Mouse (Mus musculus) heart, postnatal 10 days (tissue): ENCODE measurements at regions not wholly inside any gene's neighbourhood (a gene's known extent, or its start where the extent isn't known, plus 50 kb on each side); places are given as distances from the start of the nearest gene placed in this dataset.

Experiments used
- DNase-seq, 2 experiments: peaks; one replicate each; pipeline ENCODE4 v3.0.0; 2021
- intact Hi-C: fragments of 180-260 bp; cut with DNase I; formaldehyde crosslinking; loops from one replicate; pipeline ENCODE4 v1.15.1; 2025

DNA sequence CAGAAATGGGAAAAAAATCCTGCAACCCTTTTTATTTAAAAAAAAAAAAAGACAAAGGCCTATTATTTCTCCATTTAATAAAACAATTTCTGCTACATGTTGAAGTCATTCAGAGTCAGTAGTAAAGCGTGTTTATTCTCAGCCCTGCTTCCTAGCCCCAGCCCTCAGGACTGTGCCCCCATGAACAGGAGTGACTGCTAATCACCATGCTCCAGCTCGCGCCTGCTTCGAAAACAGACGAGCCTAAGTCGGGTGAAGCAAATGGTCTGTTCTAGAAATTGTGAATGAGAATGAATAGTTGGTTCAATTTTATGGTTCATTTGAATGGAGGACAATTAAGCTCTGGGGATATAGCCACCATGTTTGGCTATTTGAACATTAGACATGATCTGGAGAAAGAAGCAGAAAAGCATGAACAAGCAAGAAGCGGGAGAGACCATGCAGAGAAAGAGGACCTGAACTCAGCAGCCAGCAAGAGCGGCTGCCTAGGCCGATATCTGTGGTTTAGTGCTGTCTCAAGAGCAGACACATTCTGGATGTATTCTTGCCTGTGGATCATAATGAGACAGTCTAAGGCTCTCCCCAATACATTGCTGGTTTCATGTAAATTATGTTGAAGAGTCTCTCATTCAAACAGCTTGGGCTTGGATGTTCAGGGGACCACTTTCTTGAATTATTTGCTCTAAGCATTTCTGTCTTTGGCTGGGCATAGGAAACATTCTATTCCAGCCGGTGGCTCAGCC, 146.1 kb upstream of the Kif2a start:
- no peak for DNase-seq
- intact Hi-C loops = no loop called here

DNA sequence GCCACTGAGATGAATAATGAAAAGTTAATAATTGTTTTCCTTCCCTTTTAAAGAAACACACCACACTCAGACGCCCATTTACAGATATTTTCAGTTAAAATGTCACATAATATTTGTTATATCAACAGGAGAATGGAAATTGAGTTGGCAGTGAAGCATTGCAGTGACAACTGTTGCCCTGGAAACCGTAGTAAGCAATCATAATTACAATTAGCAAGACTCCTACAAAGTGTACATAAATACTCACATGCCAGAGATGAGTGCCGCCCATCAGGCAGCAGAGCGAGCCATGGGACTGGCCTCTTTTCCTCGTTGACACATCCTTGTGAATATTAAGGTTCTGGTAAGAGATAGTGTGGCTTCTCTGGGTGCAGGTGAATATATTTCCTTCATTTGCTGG, 129.6 kb upstream of the Kif2a start:
- DNase-seq = no peak
- intact Hi-C loops = no loop called here

DNA sequence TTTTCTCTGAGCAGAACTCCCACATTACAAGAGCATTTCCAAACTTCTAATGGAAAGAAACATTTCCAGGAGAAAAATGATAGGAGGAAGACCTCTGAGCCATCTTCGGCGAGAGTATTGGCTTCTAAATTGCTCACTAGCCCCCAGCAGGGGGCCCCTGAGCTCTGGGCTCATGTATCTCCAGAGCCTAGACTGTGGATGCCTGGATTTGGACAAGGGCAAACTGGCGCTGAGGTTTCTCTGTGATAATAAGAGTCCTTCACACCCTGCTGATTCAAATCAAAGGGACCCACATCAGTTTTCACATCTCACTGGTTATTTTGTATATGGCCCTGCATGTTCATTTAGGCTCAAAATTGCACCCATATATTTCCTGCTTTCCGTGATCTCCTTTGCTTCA, 119.3 kb upstream of the Kif2a start:
- DNase-seq = no peak
- intact Hi-C loops = no loop called here

DNA sequence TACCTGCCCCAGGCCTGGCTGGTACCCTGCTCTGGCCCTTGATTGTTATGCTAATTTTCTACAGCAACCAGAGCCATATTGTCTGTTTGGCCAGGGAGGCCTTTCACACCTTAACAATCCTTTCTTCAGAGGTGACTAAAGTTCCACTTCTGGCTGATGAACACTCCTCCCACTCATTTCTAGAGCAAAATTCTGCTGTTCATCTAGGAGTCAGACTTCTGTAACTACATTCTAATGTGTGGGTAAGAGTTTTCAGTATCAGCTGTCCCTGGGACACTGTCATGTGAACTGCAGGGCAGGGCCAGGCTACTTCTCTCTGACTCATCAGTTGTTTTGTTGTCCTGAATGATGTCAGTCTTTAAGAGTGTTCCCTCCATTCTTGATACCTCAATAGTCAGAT, 112.2 kb upstream of the Kif2a start:
- DNase-seq = no peak
- intact Hi-C loops = no loop called here

DNA sequence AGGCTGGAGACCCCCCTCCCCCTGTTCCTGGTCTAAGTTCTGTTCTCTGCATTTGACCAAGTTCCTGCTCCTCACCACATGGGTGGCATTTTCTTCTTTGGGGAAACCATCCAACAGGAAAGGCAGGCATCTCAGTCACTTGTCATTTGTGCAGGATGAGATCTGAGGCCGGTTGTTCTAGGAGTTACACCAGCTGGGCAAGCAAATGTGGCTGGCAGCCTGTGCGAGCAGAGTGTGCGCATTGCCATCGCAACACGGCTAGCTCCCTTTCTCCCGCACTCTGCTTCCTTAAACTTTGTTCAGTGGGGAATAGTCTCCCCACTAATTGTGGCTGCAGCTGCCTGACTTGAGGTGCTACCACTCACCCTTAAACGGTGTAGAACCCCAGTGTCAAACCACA, 104.7 kb upstream of the Kif2a start:
- intact Hi-C loops = no loop called here
- no peak for DNase-seq

DNA sequence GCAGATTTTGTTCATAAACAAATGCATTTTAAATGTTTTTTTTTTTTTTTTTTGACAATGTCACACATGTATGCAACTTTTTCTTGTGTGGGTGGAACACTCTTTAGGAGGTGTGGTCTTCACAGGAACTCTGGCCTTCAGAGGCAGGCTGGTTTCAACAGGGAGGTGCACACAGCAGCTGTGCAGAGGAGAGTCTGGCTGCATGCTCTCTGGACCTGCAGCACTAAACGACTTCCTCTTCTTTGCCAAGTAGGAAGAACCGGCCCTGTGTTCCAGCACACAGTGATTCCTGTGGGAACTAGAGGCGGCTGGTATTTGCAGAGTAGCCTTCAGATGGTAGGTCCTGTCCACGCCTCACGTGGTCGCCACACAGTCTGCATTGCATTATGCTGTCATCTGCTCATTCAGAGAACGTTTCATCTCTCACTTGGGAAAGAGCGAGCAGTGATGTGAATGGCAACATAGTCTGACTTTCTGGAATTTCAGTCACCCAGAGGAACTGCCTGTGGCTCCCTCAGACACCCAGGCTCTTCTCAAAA, 102.3 kb upstream of the Kif2a start:
- no peak for DNase-seq
- intact Hi-C loops = no loop called here

DNA sequence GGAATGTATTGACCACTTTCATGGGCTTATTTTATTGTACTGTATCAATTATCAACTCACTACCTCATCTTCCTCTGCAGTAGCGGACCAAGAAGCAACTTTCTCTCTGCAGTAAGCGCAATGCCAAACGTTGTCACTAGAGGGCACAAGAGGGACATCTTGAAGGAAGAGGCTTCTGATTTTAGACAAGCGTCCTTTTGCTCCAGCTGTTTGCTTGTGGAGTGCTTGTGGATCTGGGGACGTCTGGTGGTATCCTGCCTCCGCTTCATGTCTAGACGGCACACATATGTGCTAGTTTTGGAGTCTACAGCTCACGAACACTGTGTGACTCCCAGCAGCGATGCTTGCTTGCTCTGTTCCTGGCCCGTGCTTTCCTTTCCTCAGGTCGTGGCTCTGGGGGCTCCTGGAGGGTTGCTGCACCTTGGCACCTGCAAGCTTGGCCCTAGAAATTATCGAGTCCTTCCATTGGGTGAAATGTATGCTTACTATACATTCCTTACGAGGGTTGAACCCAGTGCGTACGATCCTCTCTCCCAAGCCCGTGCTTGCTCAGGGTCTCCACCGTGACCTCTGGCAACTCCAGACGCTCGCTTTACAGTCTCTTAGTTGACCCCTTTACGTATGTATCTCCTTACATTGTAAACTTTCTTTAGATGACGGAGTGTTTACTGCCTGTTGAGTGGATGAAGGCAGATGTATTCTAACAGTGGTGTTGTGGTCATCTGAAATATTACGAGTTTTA, 92.2 kb upstream of the Kif2a start:
- intact Hi-C loops = no loop called here
- DNase-seq = peak; percentile 85 to 92

DNA sequence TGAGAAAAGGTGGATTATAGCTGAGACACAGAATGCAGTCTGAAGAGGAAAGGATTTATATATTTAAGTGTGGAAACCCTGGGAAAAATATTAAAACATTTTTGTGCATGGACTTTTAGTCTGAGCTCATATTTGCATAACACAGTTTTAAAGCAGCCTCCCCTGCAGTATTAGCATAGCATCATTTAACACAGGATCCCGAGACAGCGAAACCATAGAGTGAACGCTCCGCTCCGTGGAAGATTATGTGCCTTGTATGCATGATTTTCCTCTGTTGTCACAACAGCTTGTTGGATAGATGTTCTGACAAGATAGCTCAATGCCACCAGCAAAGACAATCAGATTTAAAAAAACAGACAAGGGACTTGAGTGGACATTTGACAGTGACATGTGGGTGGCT, 86.1 kb upstream of the Kif2a start:
- no peak for DNase-seq
- intact Hi-C loops = loop anchor here (10.0 kb wide), 1 partner anchor 163 kb away; the partner anchor contains the start of gene Dimt1

DNA sequence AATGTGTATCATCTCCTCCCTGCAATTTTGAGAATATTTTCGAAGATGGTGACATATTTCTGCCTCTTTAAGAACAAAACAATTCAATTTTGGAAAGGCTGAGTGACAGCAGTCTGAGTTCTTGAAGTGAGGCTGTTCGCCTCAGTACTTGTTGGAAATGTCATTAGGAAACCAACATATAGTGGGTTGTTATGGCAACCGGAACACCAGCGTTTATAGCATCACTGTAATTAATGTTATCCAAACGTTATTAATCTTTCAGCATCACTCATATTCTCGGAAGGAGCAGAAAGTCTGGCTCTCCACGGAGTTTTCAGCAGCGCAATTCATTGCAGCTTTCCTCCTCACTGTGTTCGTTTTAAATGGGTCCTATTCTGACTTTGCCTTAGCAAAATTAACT, 85.6 kb upstream of the Kif2a start:
- DNase-seq = no peak
- intact Hi-C loops = loop anchor here (10.0 kb wide), 1 partner anchor 163 kb away; the partner anchor contains the start of gene Dimt1

DNA sequence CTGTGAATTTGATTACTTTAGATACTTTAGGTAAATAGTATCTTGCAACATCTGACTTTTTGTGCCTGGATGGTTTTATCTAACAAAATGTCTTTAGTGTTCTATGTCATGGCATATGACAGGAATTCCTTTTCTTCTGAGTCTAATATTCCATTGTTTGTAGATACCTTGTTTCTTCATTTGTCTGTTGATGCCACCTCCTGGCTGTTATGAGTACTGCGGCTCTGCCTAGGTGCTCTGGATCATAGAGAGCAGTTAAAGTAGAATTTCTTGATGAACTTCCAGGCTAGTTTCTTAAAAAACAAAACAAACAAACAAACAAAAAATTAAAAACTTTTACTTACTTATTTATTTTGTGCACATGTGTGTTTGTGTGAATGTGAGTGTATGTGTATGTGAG, 83.6 kb upstream of the Kif2a start:
- intact Hi-C loops = loop anchor here (10.0 kb wide), 1 partner anchor 161 kb away; the partner anchor contains the start of gene Dimt1
- DNase-seq = peak in 1 of 2 experiments; percentile 67

DNA sequence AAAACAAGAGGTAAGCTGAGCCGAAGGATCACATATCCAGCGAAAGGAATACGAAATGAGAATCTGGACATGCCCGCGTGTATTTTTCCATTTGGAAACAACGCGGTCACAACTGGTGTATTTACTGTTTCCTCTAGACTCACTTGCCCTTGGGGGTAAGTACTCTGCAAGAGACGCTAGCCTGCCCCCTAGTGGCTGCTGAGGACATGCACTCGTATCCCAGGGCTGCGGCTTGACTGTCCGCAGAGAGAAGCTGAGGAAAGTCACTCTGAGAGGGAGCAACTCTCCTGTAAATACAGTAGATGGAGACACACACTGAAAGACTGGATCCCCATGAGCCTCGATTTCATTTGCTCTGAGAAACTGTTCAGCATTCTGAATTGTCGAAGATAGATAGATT, 79.7 kb upstream of the Kif2a start:
- intact Hi-C loops = loop anchor here (2.0 to 10.0 kb wide), 5 partner anchors 79 to 1659 kb away; partner anchors contain the start of genes Dimt1, Htr1a and Kif2a

DNA sequence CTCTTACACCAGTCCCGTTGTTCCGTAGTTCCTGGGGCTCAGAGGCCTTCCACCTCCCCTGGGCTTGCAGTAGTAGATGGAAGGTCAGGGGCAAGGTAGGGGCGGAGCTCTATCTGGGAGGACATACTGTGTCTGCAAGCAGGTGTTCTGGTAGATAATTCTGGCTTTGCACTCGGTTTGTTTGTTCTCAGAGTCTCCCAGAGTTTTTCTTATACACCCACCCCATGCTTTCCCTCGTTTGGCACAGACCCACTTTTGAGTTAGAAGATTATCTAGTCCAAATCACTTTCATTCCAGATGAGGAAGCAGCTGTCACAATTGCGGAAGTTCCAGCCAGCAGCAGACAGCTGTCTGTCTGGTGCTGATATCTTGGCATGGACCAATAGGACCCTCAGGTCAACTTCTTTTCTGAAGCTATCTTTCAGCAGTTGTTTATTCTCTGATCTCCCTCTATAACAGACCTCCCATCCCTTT, 79.0 kb upstream of the Kif2a start:
- intact Hi-C loops = loop anchor here (2.0 to 10.0 kb wide), 5 partner anchors 78 to 1659 kb away; partner anchors contain the start of genes Dimt1, Htr1a and Kif2a
- peak in 1 of 2 experiments; percentile 39 for DNase-seq

More for the DNA sequence above, 79.7 kb upstream of the Kif2a start:
- DNase-seq = peak; percentile 91 to 93

DNA sequence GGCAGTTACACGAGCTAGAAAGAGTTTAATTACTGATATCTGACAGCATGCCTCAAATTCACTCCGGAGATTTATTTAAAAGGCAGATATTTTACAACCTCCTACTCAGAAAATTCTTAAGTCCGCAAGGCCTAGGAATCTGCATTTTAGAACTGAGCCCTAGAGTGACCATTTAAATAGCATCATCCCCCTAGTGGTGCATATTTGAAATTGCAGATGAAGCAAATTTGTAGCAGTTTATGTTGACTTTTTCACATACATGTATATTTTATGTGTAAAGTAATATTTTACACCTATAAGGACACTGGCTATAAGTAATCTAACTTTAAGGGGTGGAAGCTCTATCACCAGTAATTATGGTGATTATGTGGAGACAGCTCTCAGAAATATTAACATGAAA, 78.2 kb upstream of the Kif2a start:
- intact Hi-C loops = loop anchor here (2.0 to 10.0 kb wide), 5 partner anchors 77 to 1658 kb away; partner anchors contain the start of genes Dimt1, Htr1a and Kif2a
- peak in 1 of 2 experiments; percentile 8 for DNase-seq

DNA sequence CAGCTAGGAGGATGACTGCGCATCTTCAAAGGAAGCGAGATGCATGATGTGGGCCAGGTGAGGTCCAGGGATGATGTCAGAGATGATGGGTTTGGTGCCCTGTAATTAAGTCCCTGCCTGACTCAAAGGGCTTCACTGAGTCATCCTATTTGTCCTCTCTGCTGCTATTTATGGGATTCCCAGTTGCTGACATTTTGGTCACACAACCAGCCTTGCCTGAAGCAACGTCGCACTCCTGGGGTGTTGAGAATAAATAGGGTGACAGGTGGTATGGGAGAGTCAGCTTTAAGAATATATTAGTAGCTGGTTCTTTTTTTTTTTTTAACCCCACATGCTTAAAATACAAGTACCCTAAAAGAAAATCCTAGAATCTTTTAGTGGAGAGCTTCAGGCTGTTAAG, 75.1 kb upstream of the Kif2a start:
- intact Hi-C loops = no loop called here
- no peak for DNase-seq

DNA sequence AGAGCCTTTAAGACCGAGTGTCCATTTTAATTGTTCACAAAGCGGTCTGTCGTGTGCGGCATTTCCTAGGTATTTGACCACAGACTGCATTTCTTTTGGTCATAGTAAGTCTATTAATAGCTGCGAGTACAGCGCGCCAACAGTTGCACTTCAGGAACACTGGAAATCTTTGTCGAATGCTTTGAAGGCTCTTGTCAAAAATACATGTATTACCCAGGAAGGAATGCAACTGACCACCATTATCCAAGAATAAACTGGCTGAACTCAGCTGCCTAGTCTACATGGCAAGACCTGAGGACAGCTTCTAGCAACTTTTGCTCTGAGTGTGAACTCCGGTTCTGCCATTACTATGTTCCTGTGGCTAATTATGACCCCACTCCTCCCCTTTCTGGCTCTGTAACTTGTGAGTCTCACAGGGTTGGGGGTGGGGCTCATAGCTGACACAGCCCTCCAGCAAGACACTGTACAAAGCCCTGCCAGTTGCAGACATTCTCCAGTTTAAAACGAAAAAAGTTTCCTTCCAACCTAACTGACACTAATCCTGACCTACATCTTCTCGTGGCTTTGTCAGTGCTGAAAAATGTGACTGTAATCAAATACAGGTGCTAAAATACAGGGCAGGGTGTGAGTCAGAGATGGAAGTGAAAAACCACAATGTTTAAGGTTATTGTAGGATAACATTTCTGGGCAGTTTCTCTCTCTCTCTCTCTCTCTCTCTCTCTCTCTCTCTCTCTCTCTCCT, 73.2 kb upstream of the Kif2a start:
- DNase-seq = peak; percentile 65 to 70
- intact Hi-C loops = no loop called here

DNA sequence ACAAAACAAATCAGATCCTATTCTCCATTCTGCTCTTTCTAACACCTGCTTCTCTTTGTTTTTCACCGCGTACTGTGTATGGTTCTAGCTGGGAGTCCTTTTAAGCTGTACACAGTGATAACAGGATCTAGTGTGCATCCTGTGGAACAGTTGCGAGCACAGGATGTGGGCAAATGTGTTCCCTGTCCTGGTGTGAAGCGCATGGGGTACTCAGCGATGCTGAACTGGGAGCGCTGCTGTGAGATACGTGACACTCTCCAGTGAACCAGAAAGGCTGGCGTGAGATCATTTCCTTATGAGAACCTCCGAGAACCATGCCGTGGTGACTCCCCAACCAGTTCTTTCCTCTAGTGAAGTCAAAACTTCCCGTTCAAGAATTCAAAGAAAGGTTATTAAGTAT, 72.6 kb upstream of the Kif2a start:
- DNase-seq = peak in 1 of 2 experiments; percentile 38
- intact Hi-C loops = no loop called here

DNA sequence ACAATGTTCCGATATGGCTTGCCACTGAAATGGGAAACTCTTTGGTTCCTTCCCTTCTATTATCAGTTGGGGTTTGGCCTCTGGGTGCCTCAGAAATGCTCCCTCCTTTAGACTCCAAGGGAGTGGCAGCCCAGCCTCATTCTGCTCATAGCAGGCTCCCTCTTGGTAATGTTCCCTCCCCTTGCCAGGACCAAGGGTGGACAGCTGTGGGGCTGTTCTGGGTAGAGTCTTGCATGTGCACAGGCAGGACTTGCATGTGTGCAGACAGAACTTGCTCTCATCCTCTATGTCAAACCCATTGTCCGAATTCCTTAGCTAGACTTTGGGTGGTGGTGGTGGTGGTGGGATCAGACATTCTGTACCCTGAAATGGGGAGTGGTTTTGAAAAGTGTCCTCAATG, 71.8 kb upstream of the Kif2a start:
- DNase-seq = no peak
- intact Hi-C loops = no loop called here

DNA sequence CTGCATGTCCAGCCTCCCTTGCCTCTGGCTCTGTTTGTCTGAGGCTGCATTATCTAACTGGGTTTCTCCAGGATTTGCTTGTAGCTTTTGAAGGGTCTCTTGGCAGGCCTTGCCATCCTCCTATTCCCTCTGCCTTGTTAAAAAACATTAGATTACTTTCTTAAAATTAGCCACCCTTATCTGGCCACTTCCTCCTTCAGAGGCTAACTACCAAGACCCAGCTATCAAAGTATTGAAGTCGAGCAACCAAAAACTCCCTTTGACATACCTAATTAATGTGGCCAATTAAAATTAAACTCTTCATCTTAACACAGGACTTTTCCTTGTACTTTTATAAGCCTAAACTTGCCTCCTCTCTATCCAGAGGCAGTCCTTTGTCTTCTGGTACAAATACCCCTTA, 66.3 kb upstream of the Kif2a start:
- intact Hi-C loops = no loop called here
- DNase-seq = no peak

DNA sequence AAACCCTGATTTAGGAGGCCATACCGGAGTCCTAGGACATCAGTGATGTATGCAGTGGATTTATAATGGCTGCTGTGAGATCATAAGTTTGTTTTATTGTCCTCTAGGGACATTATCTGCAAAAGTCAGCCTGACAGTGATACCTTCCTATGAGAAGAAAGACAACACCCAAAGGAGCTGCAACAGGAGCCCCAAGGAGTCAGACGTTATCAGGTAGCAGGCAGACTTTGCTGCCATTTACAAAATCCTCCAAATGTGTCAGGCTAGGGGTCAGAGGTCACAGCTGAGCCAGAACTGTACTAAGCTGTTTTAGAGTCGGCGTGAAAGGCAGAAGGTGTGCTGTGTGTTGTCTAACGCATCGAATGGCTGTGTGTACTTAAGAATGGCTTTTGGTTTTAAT, 65.4 kb upstream of the Kif2a start:
- no peak for DNase-seq
- intact Hi-C loops = no loop called here

DNA sequence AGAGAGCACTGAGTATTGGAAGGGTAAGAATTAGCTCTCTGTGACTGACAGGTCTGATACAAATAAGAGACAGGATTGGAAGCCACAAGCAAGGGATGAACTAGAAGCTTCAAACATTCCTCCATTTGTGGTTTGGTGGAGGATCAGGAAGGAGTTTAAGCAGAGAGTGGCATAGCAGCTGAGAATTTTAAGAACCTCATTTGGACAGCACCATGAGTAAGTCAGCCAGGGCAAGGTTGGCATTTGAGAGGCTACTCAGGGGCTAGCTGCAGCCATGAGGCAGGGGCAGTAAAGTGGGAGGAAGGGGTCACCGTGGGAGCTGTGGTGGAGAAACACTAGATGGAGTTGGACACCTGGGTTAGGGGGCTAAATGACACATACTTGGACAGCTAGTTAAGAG, 56.2 kb upstream of the Kif2a start:
- no peak for DNase-seq
- intact Hi-C loops = no loop called here

DNA sequence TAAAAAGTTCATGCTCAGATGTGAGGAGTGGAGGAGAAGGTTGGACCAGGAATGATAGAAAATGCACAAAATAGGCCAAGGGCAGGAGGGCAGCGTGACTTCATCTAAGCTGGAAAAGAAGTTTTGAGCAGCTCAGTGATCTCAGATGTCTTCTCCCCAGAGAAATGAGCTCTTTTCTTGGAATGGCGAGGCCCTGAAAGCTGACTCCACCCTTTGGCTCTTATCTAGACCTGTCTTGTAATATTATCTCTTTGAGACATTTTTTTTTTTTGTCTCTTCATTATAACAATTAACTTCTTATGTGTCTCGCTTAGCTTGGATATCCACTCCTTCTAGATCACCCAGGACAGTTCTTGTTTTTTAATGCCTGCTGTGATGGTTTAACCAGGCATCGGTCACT, 53.0 kb upstream of the Kif2a start:
- no peak for DNase-seq
- intact Hi-C loops = no loop called here
